Comparison of ENCODE assay signal across 9 mouse cellular contexts in genomic region chr1:119388664-119389396, GRCm38 (mm10). TPM values are rescaled to one million over a fixed set of nuclear protein-coding genes. Genes with fewer than 3 reads are reported as not detected.
A peak's percentile ranks its signal among the peaks of the same experiment; 100 is the strongest.
DNase-seq lines count a peak whose midpoint lies in the region; ATAC-seq and TF ChIP-seq lines count a peak whose summit lies in the region.
"Had no signal": no experiment of that assay in that cellular context is flagged by ENCODE, and none has a peak within 500 bp of the region (broad histone marks: within the 10 kb centered on the region; RNA-seq: fewer than 3 reads in every experiment).

No protein-coding gene starts in this region.

- H3K9ac ChIP-seq in heart, embryonic 12.5 days: no peak overlapping the region
- peak overlapping the region; percentile 43 for H3K9ac ChIP-seq in hindbrain, embryonic 12.5 days
- no peak overlapping the region for H3K9ac ChIP-seq in limb, embryonic 14.5 days (ENCODE audit: low read depth, low read length, severe bottlenecking)

- H3K4me2 ChIP-seq in heart, embryonic 12.5 days: peak overlapping the region; percentile 40; the same call in 1 of the 2 replicates
- H3K4me2 ChIP-seq in hindbrain, embryonic 12.5 days (replicated peaks): peak overlapping the region; percentile 49
- H3K4me2 ChIP-seq in limb, embryonic 14.5 days (replicated peaks; ENCODE audit: low read depth, low read length, severe bottlenecking): 0 out of 2 replicates have a peak overlapping the region, but pooled peaks have one; percentile 1

- no peak overlapping the region for H3K4me3 ChIP-seq in heart, embryonic 12.5 days
- H3K4me3 ChIP-seq in hindbrain, embryonic 12.5 days: peak overlapping the region; percentile 10
- no peak overlapping the region for H3K4me3 ChIP-seq in limb, embryonic 14.5 days (replicated peaks; ENCODE audit: low read length)

- no peak overlapping the region for H3K27ac ChIP-seq in heart, embryonic 12.5 days (ENCODE audit: poor library complexity, severe bottlenecking)
- peak overlapping the region; percentile 73 for H3K27ac ChIP-seq in hindbrain, embryonic 12.5 days
- H3K27ac ChIP-seq in limb, embryonic 14.5 days (replicated peaks; ENCODE audit: low read depth, low read length): no peak overlapping the region

- H3K27me3 ChIP-seq in heart, embryonic 12.5 days (replicated peaks): no peaks in the 10 kb centered on the region; the same call in 1 of the 2 replicates
- H3K27me3 ChIP-seq in hindbrain, embryonic 12.5 days: peaks cover 5% of the 10 kb centered on the region
- H3K27me3 ChIP-seq in limb, embryonic 14.5 days (ENCODE audit: control insufficient read depth, insufficient read depth, low read length): no peaks in the 10 kb centered on the region

- WGBS in heart, embryonic 12.5 days: 5% methylated on average over 19 of the region's 19 CpGs
- WGBS in hindbrain, embryonic 12.5 days: 4% methylated on average over 19 of the region's 19 CpGs
- 5% methylated on average over 19 of the region's 19 CpGs for WGBS in limb, embryonic 14.5 days

- ATAC-seq in heart, embryonic 12.5 days (ENCODE audit: insufficient number of reproducible peaks, low FRiP score): no peak
- peak; percentile 93 for ATAC-seq in hindbrain, embryonic 12.5 days (ENCODE audit: low FRiP score)
- no peak for ATAC-seq in limb, embryonic 14.5 days (ENCODE audit: low FRiP score, low read depth)

- H3K36me3 ChIP-seq in heart, embryonic 12.5 days: no peaks in the 10 kb centered on the region
- no peaks in the 10 kb centered on the region for H3K36me3 ChIP-seq in hindbrain, embryonic 12.5 days
- no peaks in the 10 kb centered on the region for H3K36me3 ChIP-seq in limb, embryonic 14.5 days (ENCODE audit: control insufficient read depth, insufficient read depth, low read length)

- DNase-seq in heart, adult 18-20 months: no peak
- peak; percentile 77 for DNase-seq in brain, adult 2 months (ENCODE audit: low read depth, low spot score)
- no peak for DNase-seq in limb, embryonic 14.5 days (ENCODE audit: low spot score)
- peak; percentile 44 for DNase-seq in telencephalon, adult 2 months (ENCODE audit: low read depth, low spot score)
- no peak for DNase-seq in thymus, postnatal 4 days
- no peak for DNase-seq in urinary bladder, postnatal 36 days (ENCODE audit: low spot score in 2 of 2)

- H3K4me1 ChIP-seq in heart, embryonic 12.5 days (replicated peaks): peaks cover 42% of the 10 kb centered on the region
- H3K4me1 ChIP-seq in hindbrain, embryonic 12.5 days: peaks cover 31% of the 10 kb centered on the region
- no peaks in the 10 kb centered on the region; the same call in 1 of the 2 replicates for H3K4me1 ChIP-seq in limb, embryonic 14.5 days (ENCODE audit: control insufficient read depth, insufficient read depth, low read length)

- no peaks in the 10 kb centered on the region for H3K9me3 ChIP-seq in heart, embryonic 12.5 days (replicated peaks)
- no peaks in the 10 kb centered on the region for H3K9me3 ChIP-seq in hindbrain, embryonic 12.5 days (replicated peaks)
- H3K9me3 ChIP-seq in limb, embryonic 14.5 days (ENCODE audit: control insufficient read depth, low read length): no peaks in the 10 kb centered on the region

- TF ChIP-seq POLR2A in limb, embryonic 14.5 days (IDR thresholded peaks at IDR 0.05; ENCODE audit: borderline replicate concordance, extremely low read depth, insufficient read depth, insufficient read length): no peak

RNA-seq across cellular contexts. Expression of gene Inhbb, which starts 33.2 kb away (rescaled TPM):
- 0.26 and 0.49 TPM in 2 replicates for polyA plus RNA-seq in heart, embryonic 12.5 days (2016; fragmentation: Nextera tagmentation; extraction: Ambion mirVana)
- 1 to 10 TPM; 1.2 to 1.4 TPM for total RNA-seq in heart, adult 18-20 months (2021)
- 2.1 TPM in 2 replicates for polyA plus RNA-seq in hindbrain, embryonic 12.5 days (2016; fragmentation: Nextera tagmentation; extraction: Ambion mirVana)
- polyA plus RNA-seq in limb, embryonic 14.5 days (2012; rRNA removed): 2.8 and 2.9 TPM in 2 replicates
- 1.5 and 1.6 TPM in 2 replicates for polyA plus RNA-seq in limb, embryonic 14.5 days (2014; fragmentation: Nextera tagmentation; extraction: Ambion mirVana)
- total RNA-seq: neutrophil, adult 5-6 weeks had no signal

Comparison
In these comparisons a context has a peak if more than half of its experiments do, and no peak if none do; other contexts are left out.
1. DNase-seq: peak in brain, adult 2 months (single experiment) and telencephalon, adult 2 months (single experiment); none in heart, adult 18-20 months (0 of 2), limb, embryonic 14.5 days (single experiment), thymus, postnatal 4 days (single experiment) and urinary bladder, postnatal 36 days (0 of 2).
2. Peak in every context shown above with its lines, with median percentiles within 50 percentile points of each other: H3K4me2 ChIP-seq.